Mouse (Mus musculus): ENCODE measurements at regions not wholly inside any gene's neighbourhood (a gene's known extent, or its start where the extent isn't known, plus 50 kb on each side); places are given as distances from the start of the nearest gene placed in this dataset.

- no peak overlapping the region for H3K4me2 ChIP-seq
These were observed 80.8 kb upstream of the Irs2 start for GRCm38 (mm10) chr8:11088946-11089665.

GRCm38 (mm10) chr8:11085244-11085643, 77.0 kb upstream of the Irs2 start:
- Histone ChIP-seq H3K27me3 (no peaks in the 10 kb centered on the region), H3K36me3 (no peaks in the 10 kb centered on the region), H3K4me3 (no peak overlapping the region), H3K4me2 (no peak overlapping the region), H3K9me3 (no peaks in the 10 kb centered on the region), H3K27ac (peak overlapping the region; percentile 56), H3K4me1 (peaks cover 23% of the 10 kb centered on the region), H3K9ac (no peak overlapping the region)
- 32% methylated on average over 1 of the region's 1 CpGs for WGBS
- ATAC-seq (ENCODE audit: borderline replicate concordance, extremely low read depth, low FRiP score, low TSS enrichment): peak; percentile 60; the same call in 1 of the 2 replicates

More at GRCm38 (mm10) chr8:11088946-11089665, 80.8 kb upstream of the Irs2 start:
- H3K9me3 ChIP-seq: no peaks in the 10 kb centered on the region
- no peaks in the 10 kb centered on the region for H3K36me3 ChIP-seq
- H3K27me3 ChIP-seq: no peaks in the 10 kb centered on the region
- ATAC-seq (ENCODE audit: borderline replicate concordance, extremely low read depth, low FRiP score, low TSS enrichment): no peak
- no peak overlapping the region for H3K9ac ChIP-seq
- H3K4me3 ChIP-seq: no peak overlapping the region
- WGBS: 52% methylated on average over 12 of the region's 12 CpGs
- no peak overlapping the region for H3K27ac ChIP-seq
- H3K4me1 ChIP-seq: peaks cover 20% of the 10 kb centered on the region

- peak; percentile 51; the same call in 1 of the 2 replicates for ATAC-seq (ENCODE audit: borderline replicate concordance, extremely low read depth, low FRiP score, low TSS enrichment)
- Histone ChIP-seq H3K4me1 (peaks cover 31% of the 10 kb centered on the region), H3K4me2 (no peak overlapping the region), H3K27me3 (no peaks in the 10 kb centered on the region), H3K9ac (no peak overlapping the region), H3K27ac (no peak overlapping the region), H3K36me3 (no peaks in the 10 kb centered on the region), H3K4me3 (no peak overlapping the region), H3K9me3 (no peaks in the 10 kb centered on the region)
- WGBS: 29% methylated on average over 2 of the region's 2 CpGs
These were observed 75.8 kb upstream of the Irs2 start for GRCm38 (mm10) chr8:11084051-11084533.

GRCm38 (mm10) chr8:11080813-11081212, 72.6 kb upstream of the Irs2 start:
- peaks cover 47% of the 10 kb centered on the region for H3K4me1 ChIP-seq
- no peak overlapping the region for H3K4me2 ChIP-seq
- H3K4me3 ChIP-seq: no peak overlapping the region
- WGBS: 81% methylated on average over 2 of the region's 2 CpGs
- H3K27me3 ChIP-seq: no peaks in the 10 kb centered on the region
- no peaks in the 10 kb centered on the region for H3K9me3 ChIP-seq
- H3K9ac ChIP-seq: no peak overlapping the region
- no peaks in the 10 kb centered on the region for H3K36me3 ChIP-seq
- no peak for ATAC-seq (ENCODE audit: borderline replicate concordance, extremely low read depth, low FRiP score, low TSS enrichment)
- no peak overlapping the region for H3K27ac ChIP-seq

GRCm38 (mm10) chr8:11079805-11080204, 71.5 kb upstream of the Irs2 start:
- WGBS: 32% methylated on average over 11 of the region's 11 CpGs
- Histone ChIP-seq H3K4me2 (no peak overlapping the region), H3K9ac (no peak overlapping the region), H3K4me1 (peaks cover 37% of the 10 kb centered on the region), H3K4me3 (no peak overlapping the region), H3K27ac (no peak overlapping the region), H3K27me3 (no peaks in the 10 kb centered on the region), H3K36me3 (no peaks in the 10 kb centered on the region), H3K9me3 (no peaks in the 10 kb centered on the region)
- no peak for ATAC-seq (ENCODE audit: borderline replicate concordance, extremely low read depth, low FRiP score, low TSS enrichment)

GRCm38 (mm10) chr8:11077138-11077537, 68.9 kb upstream of the Irs2 start:
- H3K9ac ChIP-seq: no peak overlapping the region

GRCm38 (mm10) chr8:11071162-11071561, 62.9 kb upstream of the Irs2 start:
- Histone ChIP-seq H3K4me2 (no peak overlapping the region), H3K27ac (no peak overlapping the region), H3K4me3 (no peak overlapping the region), H3K36me3 (no peaks in the 10 kb centered on the region), H3K9ac (no peak overlapping the region), H3K9me3 (no peaks in the 10 kb centered on the region), H3K27me3 (no peaks in the 10 kb centered on the region), H3K4me1 (no peaks in the 10 kb centered on the region)
- ATAC-seq (ENCODE audit: borderline replicate concordance, extremely low read depth, low FRiP score, low TSS enrichment): no peak
- WGBS: 45% methylated on average over 2 of the region's 2 CpGs

More at GRCm38 (mm10) chr8:11077138-11077537, 68.9 kb upstream of the Irs2 start:
- Histone ChIP-seq H3K4me3 (no peak overlapping the region), H3K27me3 (no peaks in the 10 kb centered on the region), H3K36me3 (no peaks in the 10 kb centered on the region), H3K4me2 (peak overlapping the region; percentile 31), H3K9me3 (no peaks in the 10 kb centered on the region), H3K4me1 (peaks cover 29% of the 10 kb centered on the region), H3K27ac (no peak overlapping the region)
- WGBS: 33% methylated on average over 9 of the region's 9 CpGs
- 0 out of 2 replicates have a peak, but pooled peaks have one; percentile 27 for ATAC-seq (ENCODE audit: borderline replicate concordance, extremely low read depth, low FRiP score, low TSS enrichment)

GRCm38 (mm10) chr8:11067450-11067849, 59.2 kb upstream of the Irs2 start:
- no peaks in the 10 kb centered on the region for H3K4me1 ChIP-seq
- no peak overlapping the region for H3K27ac ChIP-seq
- H3K36me3 ChIP-seq: no peaks in the 10 kb centered on the region
- no peaks in the 10 kb centered on the region for H3K9me3 ChIP-seq
- 74% methylated on average over 7 of the region's 7 CpGs for WGBS
- no peak overlapping the region for H3K4me2 ChIP-seq
- no peaks in the 10 kb centered on the region for H3K27me3 ChIP-seq
- no peak overlapping the region for H3K4me3 ChIP-seq
- ATAC-seq (ENCODE audit: borderline replicate concordance, extremely low read depth, low FRiP score, low TSS enrichment): no peak
- no peak overlapping the region for H3K9ac ChIP-seq

GRCm38 (mm10) chr8:11065990-11066389, 57.7 kb upstream of the Irs2 start:
- no peaks in the 10 kb centered on the region for H3K27me3 ChIP-seq
- ATAC-seq (ENCODE audit: borderline replicate concordance, extremely low read depth, low FRiP score, low TSS enrichment): no peak
- 76% methylated on average over 9 of the region's 9 CpGs for WGBS

GRCm38 (mm10) chr8:11065303-11065702, 57.0 kb upstream of the Irs2 start:
- H3K4me1 ChIP-seq: no peaks in the 10 kb centered on the region
- no peaks in the 10 kb centered on the region for H3K9me3 ChIP-seq
- no peak overlapping the region for H3K27ac ChIP-seq
- 45% methylated on average over 4 of the region's 4 CpGs for WGBS
- no peak overlapping the region for H3K9ac ChIP-seq
- H3K36me3 ChIP-seq: no peaks in the 10 kb centered on the region
- no peak overlapping the region for H3K4me2 ChIP-seq
- H3K27me3 ChIP-seq: no peaks in the 10 kb centered on the region
- no peak for ATAC-seq (ENCODE audit: borderline replicate concordance, extremely low read depth, low FRiP score, low TSS enrichment)
- no peak overlapping the region for H3K4me3 ChIP-seq

More at GRCm38 (mm10) chr8:11065990-11066389, 57.7 kb upstream of the Irs2 start:
- Histone ChIP-seq H3K9ac (no peak overlapping the region), H3K4me3 (no peak overlapping the region), H3K27ac (no peak overlapping the region), H3K4me1 (no peaks in the 10 kb centered on the region), H3K9me3 (no peaks in the 10 kb centered on the region), H3K4me2 (no peak overlapping the region), H3K36me3 (no peaks in the 10 kb centered on the region)

GRCm38 (mm10) chr8:11063058-11063457, 54.8 kb upstream of the Irs2 start:
- Histone ChIP-seq H3K4me2 (no peak overlapping the region), H3K9me3 (no peaks in the 10 kb centered on the region), H3K4me3 (no peak overlapping the region), H3K9ac (no peak overlapping the region), H3K27me3 (no peaks in the 10 kb centered on the region), H3K36me3 (no peaks in the 10 kb centered on the region), H3K4me1 (no peaks in the 10 kb centered on the region), H3K27ac (no peak overlapping the region)
- 70% methylated on average over 8 of the region's 8 CpGs for WGBS
- ATAC-seq (ENCODE audit: borderline replicate concordance, extremely low read depth, low FRiP score, low TSS enrichment): no peak

GRCm38 (mm10) chr8:11062348-11062946, 54.2 kb upstream of the Irs2 start:
- WGBS: 34% methylated on average over 3 of the region's 3 CpGs
- ATAC-seq (ENCODE audit: borderline replicate concordance, extremely low read depth, low FRiP score, low TSS enrichment): no peak
- H3K27ac ChIP-seq: no peak overlapping the region
- no peaks in the 10 kb centered on the region for H3K9me3 ChIP-seq
- H3K27me3 ChIP-seq: no peaks in the 10 kb centered on the region
- no peak overlapping the region for H3K9ac ChIP-seq
- no peaks in the 10 kb centered on the region for H3K4me1 ChIP-seq
- no peaks in the 10 kb centered on the region for H3K36me3 ChIP-seq
- no peak overlapping the region for H3K4me2 ChIP-seq
- no peak overlapping the region for H3K4me3 ChIP-seq

All from lung, embryonic 15.5 days (tissue).